Mouse (Mus musculus): ENCODE data around the gene Tex2. TPM values are rescaled to one million over a fixed set of nuclear protein-coding genes. Genes with fewer than 3 reads are reported as not detected.

Gene Tex2
- polyA plus RNA-seq, 1 experiment from 2014 or later: 8.3 TPM

DNA sequence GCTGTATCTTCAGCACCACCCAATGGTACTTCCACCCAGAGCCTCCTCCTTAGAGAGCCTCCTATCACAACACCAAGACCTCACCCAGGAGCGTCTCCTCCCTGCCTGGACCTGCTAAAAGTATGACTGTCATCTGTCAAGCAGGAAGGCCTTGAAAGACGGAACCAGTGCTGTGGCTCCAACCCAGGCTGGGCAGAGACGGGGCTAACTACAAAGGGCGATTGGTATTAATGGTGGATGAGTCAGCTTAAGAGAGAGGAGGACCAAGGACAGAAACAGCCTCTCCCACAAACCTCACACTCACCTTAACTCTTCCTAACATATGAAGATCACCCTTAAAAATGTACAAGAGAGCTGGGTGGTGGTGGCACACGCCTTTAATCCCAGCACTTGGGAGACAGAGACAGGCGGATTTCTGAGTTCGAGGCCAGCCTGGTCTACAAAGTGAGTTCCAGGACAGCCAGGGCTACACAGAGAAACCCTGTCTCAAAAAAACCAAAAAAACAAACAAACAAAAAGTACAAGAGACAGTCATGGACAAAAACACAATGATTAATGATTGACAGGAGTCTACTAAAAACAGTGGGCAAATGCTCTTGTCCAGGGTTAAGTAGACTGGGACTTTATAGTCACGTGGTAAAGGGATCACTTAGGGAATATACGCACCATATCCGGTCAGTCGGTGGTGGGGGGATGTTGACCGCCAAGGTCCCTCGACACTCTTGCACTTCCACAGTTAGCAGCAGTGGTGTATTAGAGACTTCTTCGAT, 101.8 kb downstream of the Tex2 start:
- Histone ChIP-seq H3K27me3 (ENCODE audit: control insufficient read depth, insufficient read depth, low read length) (no peaks in the 10 kb centered on the region), H3K36me3 (ENCODE audit: control insufficient read depth, insufficient read depth, low read length) (no peaks in the 10 kb centered on the region), H3K9me3 (ENCODE audit: control insufficient read depth, low read length) (no peaks in the 10 kb centered on the region), H3K27ac (ENCODE audit: low read depth, low read length) (no peak overlapping the region), H3K4me1 (replicated peaks; ENCODE audit: control insufficient read depth, insufficient read depth, low read length) (no peaks in the 10 kb centered on the region), H3K4me2 (ENCODE audit: low read depth, low read length, severe bottlenecking) (no peak overlapping the region), H3K4me3 (ENCODE audit: low read depth, low read length) (no peak overlapping the region), H3K9ac (ENCODE audit: low read length) (no peak overlapping the region)
- DNase-seq (ENCODE audit: low spot score): no peak
- 91% methylated on average over 14 of the region's 14 CpGs for WGBS
- ATAC-seq (replicated peaks; ENCODE audit: low FRiP score): no peak

GRCm38 (mm10) chr11:106507638-106508037, 105.6 kb downstream of the Tex2 start:
- H3K4me1 ChIP-seq (replicated peaks; ENCODE audit: control insufficient read depth, insufficient read depth, low read length): no peaks in the 10 kb centered on the region
- WGBS: 87% methylated on average over 7 of the region's 7 CpGs
- DNase-seq (ENCODE audit: low spot score): no peak
- no peak overlapping the region for H3K4me3 ChIP-seq (ENCODE audit: low read depth, low read length)
- H3K9me3 ChIP-seq (ENCODE audit: control insufficient read depth, low read length): no peaks in the 10 kb centered on the region
- no peaks in the 10 kb centered on the region for H3K36me3 ChIP-seq (ENCODE audit: control insufficient read depth, insufficient read depth, low read length)
- H3K4me2 ChIP-seq (ENCODE audit: low read depth, low read length, severe bottlenecking): no peak overlapping the region
- no peaks in the 10 kb centered on the region for H3K27me3 ChIP-seq (ENCODE audit: control insufficient read depth, insufficient read depth, low read length)
- ATAC-seq (replicated peaks; ENCODE audit: low FRiP score): no peak
- H3K27ac ChIP-seq (ENCODE audit: low read depth, low read length): no peak overlapping the region
- no peak overlapping the region for H3K9ac ChIP-seq (ENCODE audit: low read length)

- no peak for ATAC-seq (replicated peaks; ENCODE audit: low FRiP score)
- H3K4me2 ChIP-seq (ENCODE audit: low read depth, low read length, severe bottlenecking): no peak overlapping the region
These were observed 107.0 kb downstream of the Tex2 start for GRCm38 (mm10) chr11:106506211-106506610.

GRCm38 (mm10) chr11:106504129-106504528, 109.1 kb downstream of the Tex2 start:
- DNase-seq (ENCODE audit: low spot score): no peak
- no peak overlapping the region for H3K9ac ChIP-seq (ENCODE audit: low read length)
- no peaks in the 10 kb centered on the region for H3K9me3 ChIP-seq (ENCODE audit: control insufficient read depth, low read length)
- no peak overlapping the region for H3K27ac ChIP-seq (ENCODE audit: low read depth, low read length)
- ATAC-seq (replicated peaks; ENCODE audit: low FRiP score): no peak
- H3K4me3 ChIP-seq (ENCODE audit: low read depth, low read length): no peak overlapping the region
- H3K4me1 ChIP-seq (replicated peaks; ENCODE audit: control insufficient read depth, insufficient read depth, low read length): no peaks in the 10 kb centered on the region
- no peaks in the 10 kb centered on the region for H3K36me3 ChIP-seq (ENCODE audit: control insufficient read depth, insufficient read depth, low read length)
- no peaks in the 10 kb centered on the region for H3K27me3 ChIP-seq (ENCODE audit: control insufficient read depth, insufficient read depth, low read length)
- no peak overlapping the region for H3K4me2 ChIP-seq (ENCODE audit: low read depth, low read length, severe bottlenecking)

More at GRCm38 (mm10) chr11:106506211-106506610, 107.0 kb downstream of the Tex2 start:
- no peak overlapping the region for H3K4me3 ChIP-seq (ENCODE audit: low read depth, low read length)
- no peak overlapping the region for H3K27ac ChIP-seq (ENCODE audit: low read depth, low read length)
- H3K27me3 ChIP-seq (ENCODE audit: control insufficient read depth, insufficient read depth, low read length): no peaks in the 10 kb centered on the region
- no peak overlapping the region for H3K9ac ChIP-seq (ENCODE audit: low read length)
- no peaks in the 10 kb centered on the region for H3K9me3 ChIP-seq (ENCODE audit: control insufficient read depth, low read length)
- H3K4me1 ChIP-seq (replicated peaks; ENCODE audit: control insufficient read depth, insufficient read depth, low read length): no peaks in the 10 kb centered on the region
- WGBS: 93% methylated on average over 6 of the region's 6 CpGs
- no peak for DNase-seq (ENCODE audit: low spot score)
- no peaks in the 10 kb centered on the region for H3K36me3 ChIP-seq (ENCODE audit: control insufficient read depth, insufficient read depth, low read length)

- Histone ChIP-seq H3K4me2 (ENCODE audit: low read depth, low read length, severe bottlenecking) (no peak overlapping the region), H3K36me3 (ENCODE audit: control insufficient read depth, insufficient read depth, low read length) (no peaks in the 10 kb centered on the region), H3K4me3 (ENCODE audit: low read depth, low read length) (no peak overlapping the region), H3K9me3 (ENCODE audit: control insufficient read depth, low read length) (no peaks in the 10 kb centered on the region), H3K4me1 (replicated peaks; ENCODE audit: control insufficient read depth, insufficient read depth, low read length) (no peaks in the 10 kb centered on the region), H3K27ac (ENCODE audit: low read depth, low read length) (no peak overlapping the region), H3K27me3 (ENCODE audit: control insufficient read depth, insufficient read depth, low read length) (no peaks in the 10 kb centered on the region), H3K9ac (ENCODE audit: low read length) (no peak overlapping the region)
- no peak for DNase-seq (ENCODE audit: low spot score)
- WGBS: 86% methylated on average over 4 of the region's 4 CpGs
- no peak for ATAC-seq (replicated peaks; ENCODE audit: low FRiP score)
These were observed 109.9 kb downstream of the Tex2 start for GRCm38 (mm10) chr11:106503425-106503717.

DNA sequence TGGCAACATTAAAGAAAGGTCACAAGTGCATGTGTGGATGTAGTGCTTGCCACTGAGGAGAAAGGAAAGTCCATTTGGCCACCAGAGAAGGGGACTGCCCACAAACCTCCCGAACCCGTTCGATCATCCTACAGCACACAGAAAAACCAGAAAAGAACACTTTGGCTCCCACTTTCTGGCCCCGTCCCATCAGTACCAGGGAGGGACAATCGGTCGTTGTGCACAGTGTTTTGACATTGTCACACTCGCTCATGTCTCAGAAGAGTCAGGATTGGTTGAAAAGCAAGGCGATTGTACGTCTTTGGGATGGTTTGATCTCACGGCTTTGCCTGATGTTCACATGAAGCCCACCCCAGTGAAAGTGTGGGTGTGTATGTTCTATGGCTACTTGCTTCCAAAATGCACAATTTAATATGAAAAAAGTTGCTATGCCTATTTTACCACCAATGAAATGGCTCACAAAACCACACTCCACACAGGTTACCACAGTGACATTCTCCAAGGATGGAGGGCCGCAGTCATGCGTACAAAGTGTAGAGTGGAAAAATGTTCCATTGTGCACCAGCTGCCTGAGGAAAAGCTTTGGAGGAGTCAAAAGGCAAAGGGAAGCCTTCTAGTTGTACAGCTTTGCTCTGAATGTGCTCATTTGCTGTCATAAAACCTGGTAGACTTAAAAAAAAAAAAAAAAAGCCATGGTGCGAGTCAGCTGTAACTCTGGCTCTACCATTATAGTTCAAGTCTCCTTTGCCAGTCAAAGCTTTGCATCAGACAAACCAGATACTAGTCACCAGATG, 110.4 kb downstream of the Tex2 start:
- Histone ChIP-seq H3K27ac (ENCODE audit: low read depth, low read length) (peak overlapping the region; percentile 25), H3K27me3 (ENCODE audit: control insufficient read depth, insufficient read depth, low read length) (no peaks in the 10 kb centered on the region)

GRCm38 (mm10) chr11:106502159-106502505, 111.1 kb downstream of the Tex2 start:
- Histone ChIP-seq H3K4me1 (replicated peaks; ENCODE audit: control insufficient read depth, insufficient read depth, low read length) (no peaks in the 10 kb centered on the region), H3K9ac (ENCODE audit: low read length) (peak overlapping the region; percentile 100; the same call in 1 of the 2 replicates), H3K4me3 (ENCODE audit: low read depth, low read length) (no peak overlapping the region; the same call in 1 of the 2 replicates), H3K4me2 (ENCODE audit: low read depth, low read length, severe bottlenecking) (peak overlapping the region; percentile 75; the same call in 1 of the 2 replicates), H3K27ac (ENCODE audit: low read depth, low read length) (peak overlapping the region; percentile 99), H3K36me3 (ENCODE audit: control insufficient read depth, insufficient read depth, low read length) (no peaks in the 10 kb centered on the region), H3K27me3 (ENCODE audit: control insufficient read depth, insufficient read depth, low read length) (no peaks in the 10 kb centered on the region), H3K9me3 (ENCODE audit: control insufficient read depth, low read length) (no peaks in the 10 kb centered on the region)
- ATAC-seq (replicated peaks; ENCODE audit: low FRiP score) (no peak), DNase-seq (ENCODE audit: low spot score) (no peak)

More for the DNA sequence above, 110.4 kb downstream of the Tex2 start:
- H3K9me3 ChIP-seq (ENCODE audit: control insufficient read depth, low read length): no peaks in the 10 kb centered on the region
- no peak overlapping the region for H3K4me2 ChIP-seq (ENCODE audit: low read depth, low read length, severe bottlenecking)
- DNase-seq (ENCODE audit: low spot score) (no peak), ATAC-seq (replicated peaks; ENCODE audit: low FRiP score) (no peak)
- no peak overlapping the region for H3K9ac ChIP-seq (ENCODE audit: low read length)
- no peak overlapping the region for H3K4me3 ChIP-seq (ENCODE audit: low read depth, low read length)
- H3K4me1 ChIP-seq (replicated peaks; ENCODE audit: control insufficient read depth, insufficient read depth, low read length): no peaks in the 10 kb centered on the region
- H3K36me3 ChIP-seq (ENCODE audit: control insufficient read depth, insufficient read depth, low read length): no peaks in the 10 kb centered on the region
- WGBS: 65% methylated on average over 13 of the region's 13 CpGs

DNA sequence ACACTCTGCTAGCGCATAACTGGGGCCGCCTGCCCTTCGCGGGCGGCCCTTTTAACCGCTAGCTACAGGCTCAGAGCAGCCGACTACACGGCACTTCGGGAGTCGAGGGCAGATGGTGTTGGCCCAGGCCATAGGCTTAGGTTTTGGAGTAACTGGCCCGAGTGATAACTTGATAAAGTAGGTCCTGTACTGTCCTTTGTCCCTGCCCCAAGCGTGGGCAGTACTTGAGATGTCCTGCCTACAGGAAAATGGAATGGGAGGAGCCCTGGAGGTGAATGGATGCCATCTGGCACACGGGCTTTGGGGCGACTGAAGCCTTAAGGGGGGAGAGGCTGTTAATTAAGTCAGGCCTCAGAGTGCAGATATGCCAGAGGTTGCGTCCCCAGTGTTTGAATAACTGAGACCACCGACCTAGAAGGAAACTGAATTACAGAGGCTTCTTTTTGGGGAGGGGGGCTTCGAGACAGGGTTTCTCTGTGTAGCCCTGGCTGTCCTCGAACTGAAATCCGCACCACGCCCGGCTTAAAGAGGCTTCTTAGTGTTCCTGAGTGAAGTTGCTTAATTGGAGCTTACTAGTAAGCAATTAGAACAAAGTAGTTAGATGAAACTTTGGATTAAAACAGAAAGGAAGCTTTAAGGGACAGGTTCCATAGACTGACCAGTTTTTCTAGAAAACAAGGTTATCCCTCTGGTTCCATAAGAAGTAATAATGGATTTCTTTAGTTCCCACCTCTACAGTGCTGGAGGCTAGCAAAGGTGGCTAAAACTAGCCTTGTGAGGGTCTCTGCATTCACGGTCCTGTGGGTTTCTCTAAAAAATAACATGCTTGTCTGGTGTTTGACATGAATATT, 111.7 kb downstream of the Tex2 start:
- 1% methylated on average over 22 of the region's 22 CpGs for WGBS
- H3K4me2 ChIP-seq (ENCODE audit: low read depth, low read length, severe bottlenecking): peak overlapping the region; percentile 75

More for the DNA sequence above, 111.7 kb downstream of the Tex2 start:
- ATAC-seq (replicated peaks; ENCODE audit: low FRiP score): peak; percentile 69
- peak overlapping the region; percentile 93 for H3K4me3 ChIP-seq (ENCODE audit: low read depth, low read length)
- no peaks in the 10 kb centered on the region for H3K36me3 ChIP-seq (ENCODE audit: control insufficient read depth, insufficient read depth, low read length)
- no peaks in the 10 kb centered on the region for H3K9me3 ChIP-seq (ENCODE audit: control insufficient read depth, low read length)
- peak overlapping the region; percentile 100 for H3K9ac ChIP-seq (ENCODE audit: low read length)
- no peaks in the 10 kb centered on the region for H3K4me1 ChIP-seq (replicated peaks; ENCODE audit: control insufficient read depth, insufficient read depth, low read length)
- peak overlapping the region; percentile 99 for H3K27ac ChIP-seq (ENCODE audit: low read depth, low read length)
- no peaks in the 10 kb centered on the region for H3K27me3 ChIP-seq (ENCODE audit: control insufficient read depth, insufficient read depth, low read length)
- DNase-seq (ENCODE audit: low spot score): peak; percentile 81
